8 mouse cellular contexts compared by ENCODE assay signal in the genomic region with DNA sequence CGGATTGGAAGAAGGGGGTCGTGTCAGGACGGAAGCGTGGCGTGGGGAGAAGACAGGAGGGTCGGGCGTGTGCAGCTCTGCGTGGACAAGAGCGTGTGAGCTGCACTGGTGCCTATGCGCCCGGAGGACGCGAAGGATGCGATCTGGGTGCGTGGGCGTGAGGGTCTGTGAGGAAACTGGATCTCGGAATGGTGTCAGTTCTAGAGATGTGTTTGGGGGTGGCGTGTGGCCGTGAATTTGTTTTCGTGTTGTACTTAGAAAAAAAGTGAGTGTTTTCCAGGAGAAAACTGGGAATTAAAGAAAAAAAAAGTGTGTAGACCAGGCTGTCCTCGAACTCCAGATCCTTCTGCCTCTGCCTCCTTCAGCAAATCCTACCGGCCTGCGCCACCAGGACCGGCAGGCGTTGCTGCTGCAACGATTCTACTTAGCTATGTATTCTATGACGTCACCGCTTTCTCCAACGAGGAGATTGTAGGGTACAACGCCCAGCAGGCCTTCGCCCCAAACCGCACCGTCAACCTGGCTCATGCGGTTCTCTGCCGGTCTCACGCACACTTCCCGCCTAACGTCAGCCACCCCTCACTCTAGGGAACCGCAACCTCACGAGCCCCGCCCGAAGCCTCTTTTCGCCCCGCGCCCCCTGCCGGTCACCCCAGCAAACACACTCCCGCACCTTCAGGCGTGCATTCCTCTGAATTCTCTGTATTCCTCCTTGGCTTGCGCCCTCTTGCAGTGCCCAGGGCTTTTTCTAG. TPM values are rescaled to one million over a fixed set of nuclear protein-coding genes. Genes with fewer than 3 reads are reported as not detected.
DNase-seq lines count a peak whose midpoint lies in the region; ATAC-seq and TF ChIP-seq lines count a peak whose summit lies in the region.
"Not testable (repeated sequence)": the region's sequence is repeated elsewhere in the genome, so short reads cannot be mapped to it uniquely, and the experiment has no call there.

No protein-coding gene starts in this region.

- H3K36me3 ChIP-seq in forebrain, embryonic 16.5 days (ENCODE audit: control insufficient read depth, insufficient read depth); neural tube, embryonic 14.5 days (ENCODE audit: control insufficient read depth, insufficient read depth, low read length); testis, adult 2 months (ENCODE audit: control insufficient read depth, insufficient read depth, low read length): not testable (repeated sequence)

- peak overlapping the region; percentile 61 for H3K9ac ChIP-seq in forebrain, embryonic 16.5 days (replicated peaks; ENCODE audit: low read depth, low read length)
- H3K9ac ChIP-seq in neural tube, embryonic 14.5 days (replicated peaks; ENCODE audit: low read depth, low read length), result peak overlapping the region; percentile 59

- peaks cover 13% of the 10 kb centered on the region for H3K4me1 ChIP-seq in forebrain, embryonic 16.5 days (replicated peaks; ENCODE audit: control insufficient read depth, insufficient read depth, low read length)
- H3K4me1 ChIP-seq in neural tube, embryonic 14.5 days (ENCODE audit: control insufficient read depth, insufficient read depth, low read length), result not testable (repeated sequence)
- H3K4me1 ChIP-seq in testis, adult 2 months (ENCODE audit: control insufficient read depth, insufficient read depth, low read length), result peaks cover 12% of the 10 kb centered on the region

- peak overlapping the region; percentile 74 for H3K4me2 ChIP-seq in forebrain, embryonic 16.5 days (ENCODE audit: low read length)
- peak overlapping the region; percentile 59 for H3K4me2 ChIP-seq in neural tube, embryonic 14.5 days (ENCODE audit: low read depth, low read length)

- not testable (repeated sequence) for H3K27me3 ChIP-seq in forebrain, embryonic 16.5 days (replicated peaks; ENCODE audit: control insufficient read depth, insufficient read depth, low read length); neural tube, embryonic 14.5 days (ENCODE audit: control insufficient read depth, insufficient read depth, low read length); testis, adult 2 months (ENCODE audit: control insufficient read depth, insufficient read depth, low read length)

- peak; percentile 69 for ATAC-seq in forebrain, embryonic 16.5 days
- peak; percentile 83 for ATAC-seq in neural tube, embryonic 14.5 days (ENCODE audit: low read depth)

- H3K4me3 ChIP-seq in forebrain, embryonic 16.5 days (replicated peaks; ENCODE audit: low read length), result peak overlapping the region; percentile 65
- peak overlapping the region; percentile 53 for H3K4me3 ChIP-seq in neural tube, embryonic 14.5 days (ENCODE audit: low read depth, low read length)
- H3K4me3 ChIP-seq in testis, adult 2 months (ENCODE audit: control insufficient read depth, low read depth, low read length), result peak overlapping the region; percentile 95

- peak; percentile 80 for DNase-seq in ES-CJ7 (ENCODE audit: low read depth, low spot score)
- DNase-seq in cerebellum, adult 18-20 months, result peak; percentile 84 to 88
- peak; percentile 90 for DNase-seq in heart, postnatal 36 days
- DNase-seq in layer of hippocampus, adult 18-20 months (ENCODE audit: low spot score in 2 of 2), result peak; percentile 85 to 92
- DNase-seq in lung, adult 18-20 months, result peak; percentile 85 to 86

- H3K27ac ChIP-seq in forebrain, embryonic 16.5 days (ENCODE audit: low read length), result peak overlapping the region; percentile 86
- peak overlapping the region; percentile 81 for H3K27ac ChIP-seq in neural tube, embryonic 14.5 days (ENCODE audit: low read depth, low read length)
- peak overlapping the region; percentile 86 for H3K27ac ChIP-seq in testis, adult 2 months (ENCODE audit: control insufficient read depth, insufficient read depth, low read depth, low read length)

- TF ChIP-seq POLR2A in testis, adult 2 months (IDR thresholded peaks at IDR 0.05; ENCODE audit: control insufficient read depth, low read depth, low read length), result not testable (repeated sequence)

- peak; percentile 87 for TF ChIP-seq CTCF in testis, adult 2 months (IDR thresholded peaks at IDR 0.05; ENCODE audit: control insufficient read depth, insufficient read depth, insufficient replicate concordance, low read depth, low read length)

- intact Hi-C loops in heart, postnatal 36 days (cut with DNase I), result not testable (repeated sequence)

- H3K9me3 ChIP-seq in forebrain, embryonic 16.5 days (ENCODE audit: control insufficient read depth, low read length); neural tube, embryonic 14.5 days (ENCODE audit: control insufficient read depth, low read length): not testable (repeated sequence)

- WGBS in forebrain, embryonic 16.5 days, result under 1% methylated on average over 49 of the region's 49 CpGs
- WGBS in neural tube, embryonic 14.5 days, result 0% methylated on average over 47 of the region's 49 CpGs

RNA-seq across cellular contexts. Expression of a gene that starts 10.3 kb away (rescaled TPM):
- 0.15 TPM in 1 of 2 replicates, not detected in the other for polyA plus RNA-seq in forebrain, embryonic 16.5 days (2015; fragmentation: Nextera tagmentation; extraction: Ambion mirVana)
- total RNA-seq in heart, postnatal 36 days (2021), result under 1 TPM in 1 of 2 experiments, not detected in 1; 0.16 TPM
- not detected for total RNA-seq in layer of hippocampus, adult 18-20 months (2021)
- polyA plus RNA-seq in neural tube, embryonic 14.5 days (2014; fragmentation: Nextera tagmentation; extraction: Ambion mirVana), result not detected in 2 replicates
- polyA plus RNA-seq in testis, adult 2 months (2012; rRNA removed), result 0.25 TPM in 1 of 2 replicates, not detected in the other

RNA-seq across cellular contexts. Expression of a gene that starts 26.8 kb away (rescaled TPM):
- not detected in 2 replicates for polyA plus RNA-seq in forebrain, embryonic 16.5 days (2015; fragmentation: Nextera tagmentation; extraction: Ambion mirVana)
- total RNA-seq in heart, postnatal 36 days (2021), result not detected
- not detected for total RNA-seq in layer of hippocampus, adult 18-20 months (2021)
- polyA plus RNA-seq in neural tube, embryonic 14.5 days (2014; fragmentation: Nextera tagmentation; extraction: Ambion mirVana), result not detected in 2 replicates
- polyA plus RNA-seq in testis, adult 2 months (2012; rRNA removed), result not detected in 2 replicates

RNA-seq across cellular contexts. Expression of a gene that starts 26.8 kb away (rescaled TPM):
- polyA plus RNA-seq in forebrain, embryonic 16.5 days (2015; fragmentation: Nextera tagmentation; extraction: Ambion mirVana), result not detected in 2 replicates
- total RNA-seq in heart, postnatal 36 days (2021), result not detected
- total RNA-seq in layer of hippocampus, adult 18-20 months (2021), result not detected
- polyA plus RNA-seq in neural tube, embryonic 14.5 days (2014; fragmentation: Nextera tagmentation; extraction: Ambion mirVana), result not detected in 2 replicates
- not detected in 2 replicates for polyA plus RNA-seq in testis, adult 2 months (2012; rRNA removed)

Comparison
In these comparisons a context has a peak if more than half of its experiments do, and no peak if none do; other contexts are left out.
1. Peak in every context shown above with its lines: DNase-seq, ATAC-seq, H3K4me3 ChIP-seq and H3K27ac ChIP-seq.